Mouse (Mus musculus): ENCODE results near the gene Txndc5. TPM values are rescaled to one million over a fixed set of nuclear protein-coding genes. Genes with fewer than 3 reads are reported as not detected.

The Txndc5 gene
- polyA plus RNA-seq, 1 experiment: 49.4 TPM

- no peak for TF ChIP-seq CTCF (IDR thresholded peaks at IDR 0.05; ENCODE audit: borderline replicate concordance, control insufficient read depth, extremely low read depth, insufficient read depth, low read length, poor library complexity)
- TF ChIP-seq POLR2A (IDR thresholded peaks at IDR 0.05; ENCODE audit: control insufficient read depth, extremely low read depth, insufficient read depth, low read length, poor library complexity): no peak
- Histone ChIP-seq H3K4me1 (replicated peaks; ENCODE audit: control insufficient read depth, insufficient read depth, low read length) (peaks cover 4% of the 10 kb centered on the region), H3K36me3 (ENCODE audit: control insufficient read depth, insufficient read depth, low read length) (no peaks in the 10 kb centered on the region), H3K4me3 (ENCODE audit: control insufficient read depth, insufficient read depth, low read length) (no peak overlapping the region), H3K27me3 (ENCODE audit: control insufficient read depth, insufficient read depth, low read length) (no peaks in the 10 kb centered on the region), H3K27ac (ENCODE audit: control insufficient read depth, insufficient read depth, low read length) (no peak overlapping the region)
- WGBS: 92% methylated on average over 5 of the region's 5 CpGs
- no peak for DNase-seq
Measured at GRCm38 (mm10) chr13:38547717-38548116, 19.1 kb upstream of the Txndc5 start.

- Histone ChIP-seq H3K4me1 (replicated peaks; ENCODE audit: control insufficient read depth, insufficient read depth, low read length) (peaks cover 4% of the 10 kb centered on the region), H3K27me3 (ENCODE audit: control insufficient read depth, insufficient read depth, low read length) (no peaks in the 10 kb centered on the region), H3K36me3 (ENCODE audit: control insufficient read depth, insufficient read depth, low read length) (no peaks in the 10 kb centered on the region), H3K4me3 (ENCODE audit: control insufficient read depth, insufficient read depth, low read length) (no peak overlapping the region), H3K27ac (ENCODE audit: control insufficient read depth, insufficient read depth, low read length) (no peak overlapping the region; the same call in 1 of the 2 replicates)
- TF ChIP-seq POLR2A (IDR thresholded peaks at IDR 0.05; ENCODE audit: control insufficient read depth, extremely low read depth, insufficient read depth, low read length, poor library complexity) (no peak), CTCF (IDR thresholded peaks at IDR 0.05; ENCODE audit: borderline replicate concordance, control insufficient read depth, extremely low read depth, insufficient read depth, low read length, poor library complexity) (no peak)
- WGBS: 22% methylated on average over 4 of the region's 4 CpGs
- DNase-seq: no peak
Measured at GRCm38 (mm10) chr13:38546754-38547153, 18.1 kb upstream of the Txndc5 start.

- H3K36me3 ChIP-seq (ENCODE audit: control insufficient read depth, insufficient read depth, low read length): no peaks in the 10 kb centered on the region
- no peak for DNase-seq
- 93% methylated on average over 3 of the region's 3 CpGs for WGBS
- TF ChIP-seq CTCF (IDR thresholded peaks at IDR 0.05; ENCODE audit: borderline replicate concordance, control insufficient read depth, extremely low read depth, insufficient read depth, low read length, poor library complexity) (no peak), POLR2A (IDR thresholded peaks at IDR 0.05; ENCODE audit: control insufficient read depth, extremely low read depth, insufficient read depth, low read length, poor library complexity) (no peak)
- H3K27me3 ChIP-seq (ENCODE audit: control insufficient read depth, insufficient read depth, low read length): no peaks in the 10 kb centered on the region
- H3K4me3 ChIP-seq (ENCODE audit: control insufficient read depth, insufficient read depth, low read length): no peak overlapping the region
- no peak overlapping the region for H3K27ac ChIP-seq (ENCODE audit: control insufficient read depth, insufficient read depth, low read length)
- H3K4me1 ChIP-seq (replicated peaks; ENCODE audit: control insufficient read depth, insufficient read depth, low read length): peaks cover 4% of the 10 kb centered on the region
Measured at GRCm38 (mm10) chr13:38545460-38545859, 16.8 kb upstream of the Txndc5 start.

- Histone ChIP-seq H3K27ac (ENCODE audit: control insufficient read depth, insufficient read depth, low read length) (no peak overlapping the region), H3K4me1 (replicated peaks; ENCODE audit: control insufficient read depth, insufficient read depth, low read length) (peaks cover 4% of the 10 kb centered on the region), H3K4me3 (ENCODE audit: control insufficient read depth, insufficient read depth, low read length) (no peak overlapping the region), H3K36me3 (ENCODE audit: control insufficient read depth, insufficient read depth, low read length) (no peaks in the 10 kb centered on the region), H3K27me3 (ENCODE audit: control insufficient read depth, insufficient read depth, low read length) (no peaks in the 10 kb centered on the region)
- WGBS: 94% methylated on average over 8 of the region's 8 CpGs
- no peak for TF ChIP-seq POLR2A (IDR thresholded peaks at IDR 0.05; ENCODE audit: control insufficient read depth, extremely low read depth, insufficient read depth, low read length, poor library complexity)
- no peak for TF ChIP-seq CTCF (IDR thresholded peaks at IDR 0.05; ENCODE audit: borderline replicate concordance, control insufficient read depth, extremely low read depth, insufficient read depth, low read length, poor library complexity)
- no peak for DNase-seq
Measured at GRCm38 (mm10) chr13:38544769-38545445, 16.3 kb upstream of the Txndc5 start.

- 97% methylated on average over 8 of the region's 8 CpGs for WGBS
- no peak overlapping the region for H3K4me3 ChIP-seq (ENCODE audit: control insufficient read depth, insufficient read depth, low read length)
- no peak overlapping the region for H3K27ac ChIP-seq (ENCODE audit: control insufficient read depth, insufficient read depth, low read length)
- TF ChIP-seq POLR2A (IDR thresholded peaks at IDR 0.05; ENCODE audit: control insufficient read depth, extremely low read depth, insufficient read depth, low read length, poor library complexity) (no peak), CTCF (IDR thresholded peaks at IDR 0.05; ENCODE audit: borderline replicate concordance, control insufficient read depth, extremely low read depth, insufficient read depth, low read length, poor library complexity) (no peak)
- H3K4me1 ChIP-seq (replicated peaks; ENCODE audit: control insufficient read depth, insufficient read depth, low read length): peaks cover 4% of the 10 kb centered on the region
- DNase-seq: no peak
- H3K27me3 ChIP-seq (ENCODE audit: control insufficient read depth, insufficient read depth, low read length): no peaks in the 10 kb centered on the region
- H3K36me3 ChIP-seq (ENCODE audit: control insufficient read depth, insufficient read depth, low read length): no peaks in the 10 kb centered on the region
Measured at GRCm38 (mm10) chr13:38543455-38544125, 15.0 kb upstream of the Txndc5 start.

GRCm38 (mm10) chr13:38539192-38539900 is 10.7 kb upstream of the Txndc5 start:
- no peaks in the 10 kb centered on the region for H3K36me3 ChIP-seq (ENCODE audit: control insufficient read depth, insufficient read depth, low read length)
- no peaks in the 10 kb centered on the region for H3K4me1 ChIP-seq (replicated peaks; ENCODE audit: control insufficient read depth, insufficient read depth, low read length)
- no peak overlapping the region for H3K27ac ChIP-seq (ENCODE audit: control insufficient read depth, insufficient read depth, low read length)
- H3K27me3 ChIP-seq (ENCODE audit: control insufficient read depth, insufficient read depth, low read length): no peaks in the 10 kb centered on the region
- 92% methylated on average over 7 of the region's 7 CpGs for WGBS
- no peak overlapping the region for H3K4me3 ChIP-seq (ENCODE audit: control insufficient read depth, insufficient read depth, low read length)
- DNase-seq: no peak
- no peak for TF ChIP-seq POLR2A (IDR thresholded peaks at IDR 0.05; ENCODE audit: control insufficient read depth, extremely low read depth, insufficient read depth, low read length, poor library complexity)
- TF ChIP-seq CTCF (IDR thresholded peaks at IDR 0.05; ENCODE audit: borderline replicate concordance, control insufficient read depth, extremely low read depth, insufficient read depth, low read length, poor library complexity): no peak

All from thymus, adult 2 months (tissue).